Mouse (Mus musculus): ENCODE data around the gene Gatad2b. TPM values are rescaled to one million over a fixed set of nuclear protein-coding genes. Genes with fewer than 3 reads are reported as not detected.

Gene Gatad2b
- polyA plus RNA-seq, 1 experiment from 2014 or later: 14.1 TPM

- H3K27ac ChIP-seq (replicated peaks): peak overlapping the region; percentile 99
- H3K4me3 ChIP-seq: peak overlapping the region; percentile 93
- H3K4me1 ChIP-seq: peaks cover 22% of the 10 kb centered on the region
- H3K36me3 ChIP-seq: peaks cover 34% of the 10 kb centered on the region
- no peaks in the 10 kb centered on the region for H3K27me3 ChIP-seq (ENCODE audit: low read depth, poor library complexity, severe bottlenecking)
- WGBS: under 1% methylated on average over 50 of the region's 68 CpGs
- H3K9me3 ChIP-seq (replicated peaks): no peaks in the 10 kb centered on the region
- peak; percentile 85 for DNase-seq (ENCODE audit: low spot score)
These were observed 530 bp downstream of the Gatad2b start for GRCm38 (mm10) chr3:90293352-90294063.

DNA sequence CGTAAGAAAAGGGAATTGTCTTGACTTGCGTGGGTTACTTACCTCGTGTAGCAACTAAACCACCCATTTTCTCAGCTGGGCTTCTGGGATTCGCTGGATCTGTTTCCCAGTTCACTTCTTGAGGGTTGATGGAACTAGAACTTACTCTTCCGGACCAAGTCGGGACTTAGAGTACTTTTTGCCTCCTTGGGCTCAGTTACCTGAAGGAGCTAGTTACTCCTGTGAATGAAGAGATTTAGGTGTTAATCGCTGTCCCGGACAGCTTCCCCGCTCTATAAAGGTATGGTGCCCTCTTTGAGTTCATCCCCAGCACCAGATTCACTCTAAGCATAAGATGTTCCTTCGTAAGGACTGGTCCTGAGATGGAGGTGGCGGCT, 1.1 kb downstream of the Gatad2b start:
- WGBS: 1% methylated on average over 11 of the region's 11 CpGs
- no peak for DNase-seq (ENCODE audit: low spot score)

GRCm38 (mm10) chr3:90294651-90295050, 1.7 kb downstream of the Gatad2b start:
- H3K27ac ChIP-seq (replicated peaks): no peak overlapping the region
- WGBS: 80% methylated on average over 2 of the region's 2 CpGs
- H3K36me3 ChIP-seq: peaks cover 34% of the 10 kb centered on the region
- no peaks in the 10 kb centered on the region for H3K9me3 ChIP-seq (replicated peaks)
- no peak for DNase-seq (ENCODE audit: low spot score)
- H3K4me3 ChIP-seq: peak overlapping the region; percentile 93
- peaks cover 22% of the 10 kb centered on the region for H3K4me1 ChIP-seq
- no peaks in the 10 kb centered on the region for H3K27me3 ChIP-seq (ENCODE audit: low read depth, poor library complexity, severe bottlenecking)

More for the DNA sequence above, 1.1 kb downstream of the Gatad2b start:
- H3K27ac ChIP-seq (replicated peaks): peak overlapping the region; percentile 99
- H3K4me3 ChIP-seq: peak overlapping the region; percentile 93
- H3K4me1 ChIP-seq: peaks cover 22% of the 10 kb centered on the region
- peaks cover 34% of the 10 kb centered on the region for H3K36me3 ChIP-seq
- no peaks in the 10 kb centered on the region for H3K9me3 ChIP-seq (replicated peaks)
- no peaks in the 10 kb centered on the region for H3K27me3 ChIP-seq (ENCODE audit: low read depth, poor library complexity, severe bottlenecking)

DNA sequence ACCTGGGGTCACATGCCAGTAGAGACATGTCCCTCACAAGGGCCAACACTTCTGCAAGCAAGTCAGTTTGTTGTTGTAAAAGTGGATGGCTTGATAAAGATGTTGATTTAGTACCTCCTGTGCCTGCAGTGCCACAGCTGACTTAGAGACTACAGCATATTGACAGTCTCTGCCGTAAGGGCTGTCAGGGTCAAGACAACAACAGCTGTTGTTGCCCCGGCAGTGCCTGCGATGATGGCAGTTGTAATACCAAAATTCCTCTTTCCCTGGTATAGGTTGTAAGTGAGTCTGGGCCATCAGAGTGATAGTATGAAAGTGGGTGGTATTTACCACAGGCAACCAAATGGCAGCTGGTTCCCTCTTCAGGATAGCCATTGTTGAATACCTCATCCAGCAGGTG, 12.8 kb downstream of the Gatad2b start:
- DNase-seq (ENCODE audit: low spot score): no peak
- H3K9me3 ChIP-seq (replicated peaks): no peaks in the 10 kb centered on the region
- peaks cover 12% of the 10 kb centered on the region for H3K36me3 ChIP-seq
- no peak overlapping the region for H3K27ac ChIP-seq (replicated peaks)
- 87% methylated on average over 3 of the region's 3 CpGs for WGBS
- H3K27me3 ChIP-seq (ENCODE audit: low read depth, poor library complexity, severe bottlenecking): no peaks in the 10 kb centered on the region
- no peaks in the 10 kb centered on the region for H3K4me1 ChIP-seq
- no peak overlapping the region for H3K4me3 ChIP-seq

GRCm38 (mm10) chr3:90309589-90309988, 16.6 kb downstream of the Gatad2b start:
- Histone ChIP-seq H3K4me1 (no peaks in the 10 kb centered on the region), H3K36me3 (peaks cover 20% of the 10 kb centered on the region), H3K27ac (replicated peaks) (no peak overlapping the region), H3K27me3 (ENCODE audit: low read depth, poor library complexity, severe bottlenecking) (no peaks in the 10 kb centered on the region), H3K4me3 (no peak overlapping the region), H3K9me3 (replicated peaks) (no peaks in the 10 kb centered on the region)
- no peak for DNase-seq (ENCODE audit: low spot score)

GRCm38 (mm10) chr3:90313367-90313766, 20.4 kb downstream of the Gatad2b start:
- no peak overlapping the region for H3K4me3 ChIP-seq
- no peak overlapping the region for H3K27ac ChIP-seq (replicated peaks)
- H3K36me3 ChIP-seq: peaks cover 15% of the 10 kb centered on the region
- no peaks in the 10 kb centered on the region for H3K4me1 ChIP-seq
- no peak for DNase-seq (ENCODE audit: low spot score)
- H3K9me3 ChIP-seq (replicated peaks): no peaks in the 10 kb centered on the region
- no peaks in the 10 kb centered on the region for H3K27me3 ChIP-seq (ENCODE audit: low read depth, poor library complexity, severe bottlenecking)

- H3K27ac ChIP-seq (replicated peaks): no peak overlapping the region
- no peak for DNase-seq (ENCODE audit: low spot score)
- peaks cover 15% of the 10 kb centered on the region for H3K36me3 ChIP-seq
These were observed 21.3 kb downstream of the Gatad2b start for GRCm38 (mm10) chr3:90314241-90314640.

DNA sequence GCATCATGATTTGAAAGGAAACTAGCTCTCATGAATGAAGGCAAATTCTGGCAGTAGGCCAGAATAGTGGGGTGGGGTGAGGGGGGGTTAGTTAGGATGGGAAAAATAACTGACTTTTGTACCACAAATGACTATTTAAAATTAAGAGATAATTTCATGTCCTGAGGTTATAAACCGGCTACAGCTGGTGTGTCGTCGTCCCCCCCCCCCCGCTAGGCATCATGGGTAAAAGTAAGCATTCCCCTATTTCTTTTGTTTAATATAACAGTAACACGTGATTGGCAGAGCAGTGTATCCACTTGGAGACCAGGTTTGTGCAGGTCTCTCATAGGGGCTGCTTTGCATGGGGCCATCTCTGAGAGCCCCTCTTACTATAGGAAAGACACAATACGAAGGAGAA, 29.3 kb downstream of the Gatad2b start:
- Histone ChIP-seq H3K27ac (replicated peaks) (no peak overlapping the region), H3K4me3 (no peak overlapping the region), H3K27me3 (ENCODE audit: low read depth, poor library complexity, severe bottlenecking) (no peaks in the 10 kb centered on the region), H3K4me1 (peaks cover 7% of the 10 kb centered on the region; the same call in 1 of the 2 replicates), H3K9me3 (replicated peaks) (no peaks in the 10 kb centered on the region), H3K36me3 (peaks cover 9% of the 10 kb centered on the region)
- DNase-seq (ENCODE audit: low spot score): no peak
- WGBS: 90% methylated on average over 6 of the region's 6 CpGs

More at GRCm38 (mm10) chr3:90314241-90314640, 21.3 kb downstream of the Gatad2b start:
- H3K4me1 ChIP-seq: no peaks in the 10 kb centered on the region
- no peaks in the 10 kb centered on the region for H3K9me3 ChIP-seq (replicated peaks)
- no peak overlapping the region for H3K4me3 ChIP-seq
- no peaks in the 10 kb centered on the region for H3K27me3 ChIP-seq (ENCODE audit: low read depth, poor library complexity, severe bottlenecking)

- Histone ChIP-seq H3K4me1 (peaks cover 7% of the 10 kb centered on the region; the same call in 1 of the 2 replicates), H3K27ac (replicated peaks) (no peak overlapping the region), H3K36me3 (peaks cover 12% of the 10 kb centered on the region), H3K4me3 (no peak overlapping the region), H3K27me3 (ENCODE audit: low read depth, poor library complexity, severe bottlenecking) (no peaks in the 10 kb centered on the region), H3K9me3 (replicated peaks) (no peaks in the 10 kb centered on the region)
- 86% methylated on average over 5 of the region's 5 CpGs for WGBS
- DNase-seq (ENCODE audit: low spot score): no peak
These were observed 30.1 kb downstream of the Gatad2b start for GRCm38 (mm10) chr3:90323119-90323518.

GRCm38 (mm10) chr3:90332485-90332884, 39.5 kb downstream of the Gatad2b start:
- no peak overlapping the region for H3K27ac ChIP-seq (replicated peaks)
- no peak overlapping the region for H3K4me3 ChIP-seq
- DNase-seq (ENCODE audit: low spot score): no peak
- H3K36me3 ChIP-seq: peaks cover 15% of the 10 kb centered on the region; the same call in 1 of the 2 replicates
- H3K9me3 ChIP-seq (replicated peaks): no peaks in the 10 kb centered on the region
- 95% methylated on average over 5 of the region's 5 CpGs for WGBS
- no peaks in the 10 kb centered on the region for H3K4me1 ChIP-seq
- H3K27me3 ChIP-seq (ENCODE audit: low read depth, poor library complexity, severe bottlenecking): no peaks in the 10 kb centered on the region

DNA sequence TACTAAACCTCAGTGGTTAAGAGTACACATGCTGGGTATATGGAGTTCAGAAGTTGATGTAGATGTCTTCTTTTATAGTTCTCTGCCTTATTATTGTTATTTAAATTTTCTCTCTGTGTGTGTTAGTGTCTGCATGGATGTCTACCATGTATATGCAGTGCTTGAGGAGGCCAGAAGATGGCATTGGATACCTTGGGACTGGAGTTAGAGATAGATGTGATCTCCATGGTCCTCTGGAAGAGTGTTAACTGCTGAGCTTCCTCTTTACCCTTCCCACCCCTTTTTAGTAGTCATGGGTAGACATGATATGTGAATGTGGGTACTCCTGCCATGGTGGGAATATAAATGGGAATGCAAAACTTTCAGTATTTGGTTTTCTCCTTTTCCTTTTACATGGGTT, 42.5 kb downstream of the Gatad2b start:
- Histone ChIP-seq H3K36me3 (0 out of 2 replicates have a peak, but pooled peaks cover 3% of the 10 kb centered on the region), H3K9me3 (replicated peaks) (no peaks in the 10 kb centered on the region)

GRCm38 (mm10) chr3:90338190-90338589, 45.2 kb downstream of the Gatad2b start:
- Histone ChIP-seq H3K36me3 (peaks cover 19% of the 10 kb centered on the region), H3K27me3 (ENCODE audit: low read depth, poor library complexity, severe bottlenecking) (no peaks in the 10 kb centered on the region), H3K4me1 (no peaks in the 10 kb centered on the region), H3K27ac (replicated peaks) (no peak overlapping the region), H3K9me3 (replicated peaks) (no peaks in the 10 kb centered on the region), H3K4me3 (no peak overlapping the region)
- 91% methylated on average over 3 of the region's 3 CpGs for WGBS
- no peak for DNase-seq (ENCODE audit: low spot score)

More for the DNA sequence above, 42.5 kb downstream of the Gatad2b start:
- Histone ChIP-seq H3K27ac (replicated peaks) (no peak overlapping the region), H3K4me3 (no peak overlapping the region), H3K4me1 (no peaks in the 10 kb centered on the region), H3K27me3 (ENCODE audit: low read depth, poor library complexity, severe bottlenecking) (no peaks in the 10 kb centered on the region)
- DNase-seq (ENCODE audit: low spot score): no peak

GRCm38 (mm10) chr3:90340177-90340576, 47.2 kb downstream of the Gatad2b start:
- H3K4me3 ChIP-seq: no peak overlapping the region
- no peaks in the 10 kb centered on the region for H3K9me3 ChIP-seq (replicated peaks)
- no peaks in the 10 kb centered on the region for H3K27me3 ChIP-seq (ENCODE audit: low read depth, poor library complexity, severe bottlenecking)
- DNase-seq (ENCODE audit: low spot score): no peak
- no peak overlapping the region for H3K27ac ChIP-seq (replicated peaks)
- H3K36me3 ChIP-seq: peaks cover 28% of the 10 kb centered on the region
- no peaks in the 10 kb centered on the region for H3K4me1 ChIP-seq
